Mouse (Mus musculus) right cerebral cortex, postnatal 36 days (tissue): ENCODE measurements around the gene Kcnj10.

Experiments
- DNase-seq, 2 experiments: peaks; one replicate each; pipeline ENCODE4 v3.0.0; 2022; ENCODE audit warnings: low spot score in 2 of 2, mixed read lengths in 1 of 2

Gene Kcnj10

GRCm38 (mm10) chr1:172376758-172377458 lies 35.9 kb downstream of the Kcnj10 start:
- no peak for DNase-seq

- no peak for DNase-seq
Observed at GRCm38 (mm10) chr1:172380066-172380465, 39.1 kb downstream of the Kcnj10 start.

DNA sequence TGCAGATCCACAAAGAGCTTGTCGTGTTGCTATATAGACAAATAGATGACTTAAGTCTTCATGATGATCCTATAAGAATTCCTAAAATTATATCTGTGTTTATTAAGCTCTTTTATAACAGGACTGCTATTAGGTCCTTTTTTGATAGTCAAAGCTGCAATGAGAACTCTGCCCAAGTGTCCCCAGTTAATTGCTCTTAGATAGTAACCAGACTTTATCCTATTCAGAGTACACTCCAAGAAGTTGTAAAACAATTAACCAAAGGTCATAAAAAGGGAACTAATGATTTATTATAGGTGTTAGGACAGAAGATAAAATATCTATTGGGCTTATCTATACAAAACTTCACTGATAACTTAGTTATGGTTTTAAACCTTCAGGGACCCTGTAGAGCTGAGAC lies 41.1 kb downstream of the Kcnj10 start:
- no peak for DNase-seq

GRCm38 (mm10) chr1:172387246-172387645 lies 46.2 kb downstream of the Kcnj10 start:
- DNase-seq, result no peak

GRCm38 (mm10) chr1:172390769-172391168 lies 49.8 kb downstream of the Kcnj10 start:
- DNase-seq, result no peak

GRCm38 (mm10) chr1:172391807-172392581 lies 51.0 kb downstream of the Kcnj10 start:
- DNase-seq, result peak in 1 of 2 experiments; percentile 15

- no peak for DNase-seq
Observed at GRCm38 (mm10) chr1:172392643-172393170, 51.7 kb downstream of the Kcnj10 start.

GRCm38 (mm10) chr1:172393739-172394138 lies 52.7 kb downstream of the Kcnj10 start:
- DNase-seq, result no peak

- DNase-seq, result no peak
Observed at GRCm38 (mm10) chr1:172396996-172397752, 56.2 kb downstream of the Kcnj10 start.

DNA sequence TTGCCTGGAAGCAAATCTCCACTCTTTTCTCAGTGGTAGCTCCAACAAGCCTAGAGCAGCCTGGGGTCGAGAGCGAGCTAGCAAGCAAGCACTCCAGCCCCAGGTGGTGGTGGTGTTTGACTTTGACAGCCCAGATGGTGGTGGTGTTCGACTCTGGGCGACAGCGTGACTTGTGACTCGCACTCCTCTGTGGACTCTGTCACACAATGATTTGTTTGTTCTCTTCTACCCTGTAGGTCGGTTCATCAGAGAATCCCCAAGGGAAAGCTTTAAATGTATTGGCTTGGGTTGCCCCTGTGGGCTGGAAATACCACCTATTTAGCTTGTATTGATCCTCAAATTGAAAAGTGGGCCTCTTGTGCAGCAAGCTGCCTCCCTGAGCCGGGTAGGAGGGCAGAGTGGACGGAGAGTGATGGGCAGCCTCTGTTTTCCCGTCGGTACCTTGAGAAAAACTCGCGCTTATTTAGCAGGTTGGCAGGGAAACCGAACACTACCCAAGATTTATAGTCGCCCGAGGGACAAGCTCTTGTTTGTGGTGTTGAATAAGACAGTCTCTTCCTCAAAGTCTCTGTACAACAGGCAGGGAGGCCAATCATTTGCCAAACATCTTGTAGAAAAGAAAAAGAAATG lies 65.2 kb downstream of the Kcnj10 start:
- DNase-seq, result no peak

- DNase-seq, result no peak
Observed at GRCm38 (mm10) chr1:172408996-172409395, 68.0 kb downstream of the Kcnj10 start.

DNA sequence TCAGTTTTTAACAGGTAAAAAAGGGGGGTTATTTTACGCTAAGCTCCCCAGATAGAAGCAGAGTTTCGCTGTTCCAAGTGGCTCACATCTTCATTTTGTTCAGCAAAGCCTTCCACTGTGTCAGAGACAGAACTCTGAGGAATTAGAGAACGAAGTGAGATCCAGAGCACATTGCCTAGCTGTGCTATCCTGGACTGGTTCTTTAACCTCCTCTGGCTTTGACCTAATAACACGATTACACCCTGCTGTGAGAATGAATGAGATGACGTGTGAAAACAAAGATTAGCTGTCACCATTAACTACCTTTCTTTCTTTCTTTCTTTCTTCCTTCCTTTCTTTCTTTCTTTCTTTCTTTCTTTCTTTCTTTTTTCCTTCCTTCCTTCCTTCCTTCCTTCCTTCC lies 68.4 kb downstream of the Kcnj10 start:
- DNase-seq, result no peak

DNA sequence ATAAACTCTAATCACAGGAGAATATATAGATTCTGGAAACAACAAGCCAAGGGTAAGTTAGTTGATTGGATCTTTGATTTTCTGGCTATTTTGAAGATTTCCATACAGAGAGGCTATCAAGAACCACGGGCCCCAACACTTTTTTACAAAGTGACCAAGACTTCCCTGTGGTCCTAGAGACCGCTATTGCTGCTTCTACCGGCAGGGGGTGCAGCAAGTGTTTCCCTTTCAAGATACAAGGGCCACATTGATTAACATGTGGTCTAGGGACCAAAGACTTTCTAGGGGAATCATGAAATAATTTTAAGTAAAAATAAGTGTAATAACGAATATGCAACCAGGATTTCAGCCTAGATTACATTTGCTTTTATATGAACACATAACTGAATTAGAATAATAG lies 69.8 kb downstream of the Kcnj10 start:
- peak; percentile 16 to 28 for DNase-seq

GRCm38 (mm10) chr1:172412204-172412603 lies 71.2 kb downstream of the Kcnj10 start:
- DNase-seq, result peak; percentile 47 to 58

GRCm38 (mm10) chr1:172413491-172414230 lies 72.7 kb downstream of the Kcnj10 start:
- DNase-seq, result no peak

DNA sequence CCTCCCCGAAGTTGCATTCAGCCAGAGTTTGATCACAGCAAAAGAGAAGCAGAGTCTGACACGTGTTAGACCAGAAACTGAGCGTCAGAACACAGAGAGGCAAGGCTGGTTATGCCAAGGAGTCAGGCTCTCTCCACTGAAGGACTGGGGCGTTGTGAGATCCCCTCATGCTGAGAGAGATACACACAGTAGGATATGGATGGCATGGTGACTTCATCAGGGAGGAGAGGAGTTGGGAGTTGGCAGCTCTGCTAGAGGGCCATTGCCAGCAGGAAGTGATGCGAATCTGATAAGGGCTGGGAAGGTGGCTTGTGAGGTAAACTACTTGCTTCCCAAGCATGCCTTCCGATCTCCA lies 73.2 kb downstream of the Kcnj10 start:
- DNase-seq, result no peak

- DNase-seq, result no peak
Observed at GRCm38 (mm10) chr1:172415061-172415460, 74.1 kb downstream of the Kcnj10 start.

DNA sequence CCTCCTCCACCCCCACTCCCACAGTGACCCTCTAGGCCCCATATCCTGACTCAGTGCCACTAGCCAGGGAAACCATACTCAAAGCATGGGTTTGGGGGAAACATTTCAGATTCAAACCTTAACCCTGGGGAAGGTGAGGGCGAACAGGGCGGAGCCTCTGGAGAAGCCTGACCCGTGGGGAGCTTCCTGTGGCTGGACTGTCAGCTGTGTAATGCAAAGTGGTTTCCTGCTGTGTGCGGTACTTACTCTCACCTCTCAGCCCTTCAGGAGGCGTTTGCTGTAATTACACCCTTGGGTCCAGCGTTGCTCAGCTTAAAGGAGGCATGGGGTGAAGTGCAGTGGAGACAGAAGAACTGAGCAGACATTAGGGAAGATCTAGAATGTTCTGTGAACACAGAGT lies 77.2 kb downstream of the Kcnj10 start:
- no peak for DNase-seq

DNA sequence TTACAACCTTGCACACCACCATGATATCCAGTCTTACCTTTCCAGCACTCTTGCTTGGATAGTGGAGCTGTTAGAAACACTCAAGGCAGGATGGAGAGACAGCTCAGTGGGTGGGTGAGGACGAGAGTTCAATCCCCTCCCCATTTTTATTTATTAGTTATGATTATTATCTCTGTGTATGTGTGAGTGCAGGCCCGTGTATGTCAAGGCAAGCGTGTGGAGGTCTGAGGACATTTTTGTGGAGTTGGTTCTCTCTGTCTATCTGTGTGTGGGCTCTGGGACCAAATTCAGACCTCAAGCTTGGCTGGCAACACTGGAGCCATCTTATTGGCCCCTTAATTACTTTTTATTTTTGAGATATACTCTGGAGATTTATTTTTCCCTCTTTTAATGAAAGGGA lies 77.6 kb downstream of the Kcnj10 start:
- no peak for DNase-seq

GRCm38 (mm10) chr1:172420181-172420580 lies 79.2 kb downstream of the Kcnj10 start:
- no peak for DNase-seq

DNA sequence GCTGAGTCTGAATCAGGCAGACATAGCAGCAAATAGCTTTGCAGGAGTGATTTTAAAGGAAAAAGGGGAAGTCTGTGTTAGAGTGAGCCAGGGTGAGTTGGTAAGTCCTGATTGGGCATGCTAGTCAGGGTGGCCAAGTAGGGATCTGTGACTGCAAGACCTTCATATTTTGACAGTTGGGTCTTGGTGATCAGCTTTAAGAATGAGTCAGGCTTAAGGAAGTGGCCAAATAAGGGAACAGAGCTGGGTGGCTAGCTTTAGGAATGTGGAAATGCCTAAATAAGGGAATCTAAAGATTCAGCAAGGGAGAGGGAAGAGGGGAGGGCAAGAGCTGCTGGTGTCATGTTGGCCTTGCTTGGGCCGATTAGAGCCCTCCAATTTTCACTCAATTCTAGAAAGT lies 82.4 kb downstream of the Kcnj10 start:
- DNase-seq, result no peak
